Mouse (Mus musculus) E14TG2a.4 (cell line): Measurements from ENCODE around the gene Omd.

Source experiments
- H3K27me3 ChIP-seq: 2 replicates; pipeline ENCODE4 v1.6.1; 2014; ENCODE audit warnings: low read length, control low read depth; ENCODE audit not compliant: insufficient read depth
- H3K36me3 ChIP-seq: 2 replicates; pipeline ENCODE4 v1.6.1; 2014; ENCODE audit warnings: low read length, control low read depth; ENCODE audit not compliant: insufficient read depth
- H3K4me1 ChIP-seq: replicated peaks from 2 replicates; pipeline ENCODE4 v1.6.1; 2014; ENCODE audit warnings: low read depth, low read length, control low read depth
- H3K4me3 ChIP-seq: replicated peaks from 2 replicates; pipeline ENCODE4 v1.5.1; 2014; ENCODE audit warnings: mild to moderate bottlenecking, low read length
- H3K9me3 ChIP-seq: 2 replicates; pipeline ENCODE4 v1.6.1; 2014; ENCODE audit warnings: low read length, control low read depth
- CTCF ChIP-seq: conservative IDR thresholded peaks from 2 replicates; pipeline ENCODE4 v1.5.1; 2014; ENCODE audit warnings: low read length
- NANOG ChIP-seq: IDR thresholded peaks from 2 replicates; pipeline ENCODE4 v1.6.1; 2014; ENCODE audit warnings: borderline replicate concordance, low read length, mixed read lengths
- POU5F1 ChIP-seq: IDR thresholded peaks from 2 replicates; pipeline ENCODE4 v1.6.1; 2014; ENCODE audit warnings: low read length, borderline replicate concordance

Gene Omd

DNA sequence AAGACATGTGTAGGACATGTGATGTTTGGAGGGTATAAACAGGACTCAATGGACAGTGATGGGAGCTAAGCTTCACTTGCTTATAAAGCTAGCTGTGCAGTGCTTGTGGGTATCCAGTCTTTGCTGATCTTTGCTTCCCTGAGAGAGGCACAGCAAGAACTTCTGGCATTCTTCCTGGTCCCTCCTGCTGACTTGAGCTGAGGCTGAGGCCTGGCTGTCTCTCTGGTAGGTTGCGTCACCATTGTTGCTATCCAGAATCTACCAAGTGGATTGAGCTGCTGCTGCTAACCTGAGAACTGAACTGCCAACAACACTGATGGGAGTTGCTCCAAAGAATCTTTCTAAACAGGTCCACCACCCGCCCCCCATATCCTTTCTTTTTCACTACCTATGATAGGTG, 46.8 kb downstream of the Omd start:
- H3K4me1 ChIP-seq: no peaks in the 10 kb centered on the region

DNA sequence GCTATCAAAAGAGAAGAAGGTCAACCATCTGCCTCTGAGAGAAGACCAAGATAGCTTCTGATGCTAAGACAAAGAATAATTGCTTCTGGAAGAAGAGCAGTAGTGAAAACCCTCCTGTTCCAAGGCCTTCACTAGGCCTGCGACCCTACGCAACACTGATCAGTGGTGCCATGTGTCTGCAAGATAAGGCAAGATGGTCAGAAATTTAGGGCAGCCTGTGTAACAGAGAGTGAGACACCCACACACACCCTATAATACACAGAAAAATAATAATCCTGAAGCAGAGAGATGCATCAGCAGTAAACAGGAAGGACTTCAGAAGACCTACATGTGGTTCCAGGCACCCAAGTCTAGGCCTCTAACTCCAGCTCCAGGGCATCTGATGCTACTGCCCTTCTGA, 57.7 kb downstream of the Omd start:
- H3K4me1 ChIP-seq: no peaks in the 10 kb centered on the region
- H3K4me3 ChIP-seq: no peak overlapping the region
- H3K36me3 ChIP-seq: peaks cover 52% of the 10 kb centered on the region
- no peaks in the 10 kb centered on the region for H3K27me3 ChIP-seq
- no peak for TF ChIP-seq NANOG
- TF ChIP-seq CTCF: no peak
- TF ChIP-seq POU5F1: no peak
- H3K9me3 ChIP-seq: no peaks in the 10 kb centered on the region

More for the DNA sequence above, 46.8 kb downstream of the Omd start:
- no peak for TF ChIP-seq CTCF
- TF ChIP-seq POU5F1: no peak
- TF ChIP-seq NANOG: no peak
- Histone ChIP-seq H3K4me3 (no peak overlapping the region), H3K9me3 (no peaks in the 10 kb centered on the region), H3K36me3 (0 out of 2 replicates have a peak, but pooled peaks cover 9% of the 10 kb centered on the region), H3K27me3 (no peaks in the 10 kb centered on the region)
